Comparison of ENCODE assay signal across 19 mouse cellular contexts in genomic region chr1:133625052-133625451, GRCm38 (mm10). TPM values are rescaled to one million over a fixed set of nuclear protein-coding genes. Genes with fewer than 3 reads are reported as not detected.
"Had no signal": no experiment of that assay in that cellular context is flagged by ENCODE, and none has a peak within 500 bp of the region (broad histone marks: within the 10 kb centered on the region; RNA-seq: fewer than 3 reads in every experiment).

No protein-coding gene starts in this region.

- ATAC-seq: liver, embryonic 12.5 days had no signal

- H3K4me2 ChIP-seq: limb, embryonic 15.5 days; liver, embryonic 12.5 days; lung, embryonic 14.5 days; neural tube, embryonic 12.5 days had no signal

- DNase-seq: kidney, adult 18-20 months; kidney, postnatal 14 days; lung, embryonic 14.5 days; lung, postnatal 10 days; lung, postnatal 4 days; midbrain, embryonic 14.5 days; right cerebral cortex, adult 18-20 months; right cerebral cortex, postnatal 4 days; spleen, adult 18-20 months; thymus, adult 18-20 months; thymus, postnatal 25 days had no signal

- H3K27me3 ChIP-seq: limb, embryonic 15.5 days; liver, embryonic 12.5 days; neural tube, embryonic 12.5 days had no signal

- H3K4me3 ChIP-seq: limb, embryonic 15.5 days; liver, embryonic 12.5 days; midbrain, embryonic 10.5 days; neural tube, embryonic 12.5 days had no signal

RNA-seq across cellular contexts. Expression of gene Zbed6, which starts 35.6 kb away (rescaled TPM):
- polyA plus RNA-seq: kidney, embryonic 14.5 days; limb, embryonic 11.5 days; limb, embryonic 15.5 days; liver, embryonic 12.5 days; liver, embryonic 16.5 days; lung, embryonic 14.5 days; midbrain, embryonic 10.5 days; midbrain, embryonic 14.5 days; neural tube, embryonic 12.5 days; stomach, embryonic 14.5 days had no signal
